10 mouse cellular contexts compared by ENCODE assay signal in genomic region chr11:20800277-20801092, GRCm38 (mm10). TPM values are rescaled to one million over a fixed set of nuclear protein-coding genes. Genes with fewer than 3 reads are reported as not detected.
DNase-seq lines count a peak whose midpoint lies in the region; ATAC-seq and TF ChIP-seq lines count a peak whose summit lies in the region.
"Had no signal": no experiment of that assay in that cellular context is flagged by ENCODE, and none has a peak within 500 bp of the region (broad histone marks: within the 10 kb centered on the region; RNA-seq: fewer than 3 reads in every experiment).

No protein-coding gene starts in this region.

- no peak overlapping the region for H3K4me2 ChIP-seq in embryonic facial prominence, embryonic 11.5 days (ENCODE audit: low read depth, low read length)
- no peak overlapping the region for H3K4me2 ChIP-seq in intestine, embryonic 16.5 days (ENCODE audit: low read depth, low read length)

- DNase-seq in MN1 (ENCODE audit: low spot score) (peak; percentile 16), liver (no peak)
- DNase-seq in embryonic facial prominence, embryonic 11.5 days (ENCODE audit: low spot score) = peak; percentile 59
- peak; percentile 37 for DNase-seq in mesoderm, embryonic 11.5 days (ENCODE audit: low read depth, low spot score)
- no peak for DNase-seq in adrenal gland, postnatal 36 days
- no peak for DNase-seq in adrenal gland, postnatal 4 days (ENCODE audit: low spot score in 2 of 2)
- DNase-seq in left cerebral cortex, adult 2 months (ENCODE audit: extremely low spot score in 1 of 2, low spot score in 2 of 2) = no peak
- DNase-seq: cerebellum, adult 9-10 months had no signal

- H3K9ac ChIP-seq in embryonic facial prominence, embryonic 11.5 days (replicated peaks; ENCODE audit: low read length) = no peak overlapping the region
- H3K9ac ChIP-seq in intestine, embryonic 16.5 days (ENCODE audit: low read depth, low read length) = no peak overlapping the region; the same call in 1 of the 2 replicates

- no peaks in the 10 kb centered on the region for H3K4me1 ChIP-seq in embryonic facial prominence, embryonic 11.5 days (ENCODE audit: control insufficient read depth, insufficient read depth, low read length)
- no peaks in the 10 kb centered on the region for H3K4me1 ChIP-seq in intestine, embryonic 16.5 days (ENCODE audit: control insufficient read depth, insufficient read depth, low read length)

- no peak for ATAC-seq in embryonic facial prominence, embryonic 11.5 days (replicated peaks; ENCODE audit: insufficient number of reproducible peaks, low FRiP score, low TSS enrichment, low read depth)
- ATAC-seq in intestine, embryonic 16.5 days = peak; percentile 85

- H3K27me3 ChIP-seq in embryonic facial prominence, embryonic 11.5 days (ENCODE audit: control insufficient read depth, insufficient read depth, low read length) = no peaks in the 10 kb centered on the region
- H3K27me3 ChIP-seq in intestine, embryonic 16.5 days (replicated peaks; ENCODE audit: control insufficient read depth, insufficient read depth, low read length) = no peaks in the 10 kb centered on the region

- TF ChIP-seq CTCF in left cerebral cortex, adult 2 months (IDR thresholded peaks at IDR 0.05) = no peak

- no peaks in the 10 kb centered on the region for H3K36me3 ChIP-seq in embryonic facial prominence, embryonic 11.5 days (replicated peaks; ENCODE audit: control insufficient read depth, insufficient read depth, low read depth, low read length)
- no peaks in the 10 kb centered on the region for H3K36me3 ChIP-seq in intestine, embryonic 16.5 days (ENCODE audit: control insufficient read depth, insufficient read depth, low read length)
- H3K36me3 ChIP-seq: G1E had no signal

- no peaks in the 10 kb centered on the region for H3K9me3 ChIP-seq in embryonic facial prominence, embryonic 11.5 days (replicated peaks; ENCODE audit: control insufficient read depth, low read length)
- 0 out of 2 replicates have a peak, but pooled peaks cover 5% of the 10 kb centered on the region for H3K9me3 ChIP-seq in intestine, embryonic 16.5 days (ENCODE audit: control insufficient read depth, low read length)
- H3K9me3 ChIP-seq: G1E had no signal

- H3K4me3 ChIP-seq in embryonic facial prominence, embryonic 11.5 days (ENCODE audit: low read depth, low read length) = no peak overlapping the region
- H3K4me3 ChIP-seq in intestine, embryonic 16.5 days (ENCODE audit: low read length) = no peak overlapping the region
- H3K4me3 ChIP-seq in left cerebral cortex, adult 2 months = no peak overlapping the region

- 15% methylated on average over 14 of the region's 14 CpGs for WGBS in embryonic facial prominence, embryonic 11.5 days
- WGBS in intestine, embryonic 16.5 days = 28% methylated on average over 14 of the region's 14 CpGs

- no peak overlapping the region for H3K27ac ChIP-seq in embryonic facial prominence, embryonic 11.5 days (replicated peaks; ENCODE audit: low read depth, low read length)
- peak overlapping the region; percentile 20 for H3K27ac ChIP-seq in intestine, embryonic 16.5 days (ENCODE audit: low read length)
- H3K27ac ChIP-seq in left cerebral cortex, adult 2 months = no peak overlapping the region

- intact Hi-C loops in left cerebral cortex, adult 2 months (cut with DNase I) = no loop called here

RNA-seq across cellular contexts. Expression of gene Lgalsl, which starts 30.4 kb away (rescaled TPM):
- polyA plus RNA-seq in embryonic facial prominence, embryonic 11.5 days (2014; fragmentation: Nextera tagmentation; extraction: Ambion mirVana) = 38.8 and 38.9 TPM in 2 replicates
- polyA plus RNA-seq in intestine, embryonic 16.5 days (2015; fragmentation: Nextera tagmentation; extraction: Ambion mirVana) = 24.0 and 24.3 TPM in 2 replicates
- total RNA-seq in adrenal gland, postnatal 36 days (2021) = 10 to 100 TPM; 24.3 to 36.9 TPM
- total RNA-seq in adrenal gland, postnatal 4 days (2021) = 10 to 100 TPM; 41.1 to 41.6 TPM
- total RNA-seq in left cerebral cortex, adult 2 months (2021) = 10 to 100 TPM; 80.7 to 86.3 TPM
- polyA plus RNA-seq: G1E had no signal

RNA-seq across cellular contexts. Expression of gene Aftph, which starts 59.1 kb away (rescaled TPM):
- polyA plus RNA-seq in embryonic facial prominence, embryonic 11.5 days (2014; fragmentation: Nextera tagmentation; extraction: Ambion mirVana) = 21.4 and 22.1 TPM in 2 replicates
- 21.2 and 22.6 TPM in 2 replicates for polyA plus RNA-seq in intestine, embryonic 16.5 days (2015; fragmentation: Nextera tagmentation; extraction: Ambion mirVana)
- total RNA-seq in adrenal gland, postnatal 36 days (2021) = 10 to 100 TPM; 53.3 to 70.6 TPM
- total RNA-seq in adrenal gland, postnatal 4 days (2021) = 10 to 100 TPM; 51.0 to 54.1 TPM
- 10 to 100 TPM; 92.0 to 92.7 TPM for total RNA-seq in left cerebral cortex, adult 2 months (2021)

Comparison
In these comparisons a context has a peak if more than half of its experiments do, and no peak if none do; other contexts are left out.
1. DNase-seq: peak in MN1 (single experiment), embryonic facial prominence, embryonic 11.5 days (single experiment) and mesoderm, embryonic 11.5 days (single experiment); none in adrenal gland, postnatal 36 days (0 of 2), adrenal gland, postnatal 4 days (0 of 2), left cerebral cortex, adult 2 months (0 of 2) and liver (single experiment).